Mouse (Mus musculus) embryonic facial prominence, embryonic 15.5 days (tissue): Measurements from ENCODE around the gene Ranbp3. TPM values are rescaled to one million over a fixed set of nuclear protein-coding genes. Genes with fewer than 3 reads are reported as not detected.

Experiments
- ATAC-seq: fragments of 200-750 bp; cut with Nextera tagmentation; 2 replicates; pipeline ENCODE4 v1.8.0; 2017; ENCODE audit warnings: low read depth, moderate TSS enrichment; ENCODE audit not compliant: insufficient number of reproducible peaks, low FRiP score, low TSS enrichment
- H3K27ac ChIP-seq: fragments of 300-500 bp; sonication (generic); replicated peaks from 2 replicates; pipeline ENCODE4 v1.5.1; 2015; ENCODE audit warnings: mild to moderate bottlenecking, inconsistent platforms
- H3K27me3 ChIP-seq: fragments of 300-500 bp; sonication (generic); 2 replicates; pipeline ENCODE4 v1.6.1; 2015; ENCODE audit warnings: inconsistent platforms
- H3K36me3 ChIP-seq: fragments of 300-500 bp; sonication (generic); 2 replicates; pipeline ENCODE4 v1.6.1; 2015; ENCODE audit warnings: mild to moderate bottlenecking, inconsistent platforms
- H3K4me1 ChIP-seq: fragments of 300-500 bp; sonication (generic); 2 replicates; pipeline ENCODE4 v1.6.1; 2015; ENCODE audit warnings: inconsistent platforms
- H3K4me2 ChIP-seq: fragments of 300-500 bp; sonication (generic); replicated peaks from 2 replicates; pipeline ENCODE4 v1.6.1; 2015; ENCODE audit warnings: mild to moderate bottlenecking, inconsistent platforms
- H3K4me3 ChIP-seq: fragments of 300-500 bp; sonication (generic); replicated peaks from 2 replicates; pipeline ENCODE4 v1.5.1; 2015; ENCODE audit warnings: mild to moderate bottlenecking, inconsistent platforms
- H3K9ac ChIP-seq: fragments of 300-500 bp; sonication (generic); 2 replicates; pipeline ENCODE4 v1.6.1; 2015; ENCODE audit warnings: inconsistent platforms
- H3K9me3 ChIP-seq: fragments of 300-500 bp; sonication (generic); replicated peaks from 2 replicates; pipeline ENCODE4 v1.6.1; 2016; ENCODE audit warnings: inconsistent platforms
- WGBS: fragments of 180-500 bp; shearing (Covaris S2); methylation state at CpG from one replicate; pipeline ENCODE4 v1.1.7; 2015; 5-methylcytosine and 5-hydroxymethylcytosine counted together
- polyA plus RNA-seq: library from polyadenylated mRNA; unstranded; fragments of >200 nt; fragmentation: Nextera tagmentation; extraction: Ambion mirVana; gene quantifications from 2 replicates; pipeline ENCODE4 v1.2.1, GENCODE M21; 2015

Ranbp3 gene
- polyA plus RNA-seq, 1 experiment from 2014 or later = 90.4 TPM

GRCm38 (mm10) chr17:56728117-56728516 lies 55.0 kb downstream of the Ranbp3 start:
- H3K4me3 ChIP-seq = no peak overlapping the region
- no peak overlapping the region for H3K27ac ChIP-seq
- peak overlapping the region; percentile 17; the same call in 1 of the 2 replicates for H3K4me2 ChIP-seq
- 0 out of 2 replicates have a peak, but pooled peaks have one; percentile 20 for ATAC-seq
- no peaks in the 10 kb centered on the region for H3K27me3 ChIP-seq
- no peaks in the 10 kb centered on the region for H3K9me3 ChIP-seq
- H3K9ac ChIP-seq = no peak overlapping the region
- H3K4me1 ChIP-seq = peaks cover 33% of the 10 kb centered on the region
- H3K36me3 ChIP-seq = peaks cover 3% of the 10 kb centered on the region; the same call in 1 of the 2 replicates
- 15% methylated on average over 12 of the region's 12 CpGs for WGBS

DNA sequence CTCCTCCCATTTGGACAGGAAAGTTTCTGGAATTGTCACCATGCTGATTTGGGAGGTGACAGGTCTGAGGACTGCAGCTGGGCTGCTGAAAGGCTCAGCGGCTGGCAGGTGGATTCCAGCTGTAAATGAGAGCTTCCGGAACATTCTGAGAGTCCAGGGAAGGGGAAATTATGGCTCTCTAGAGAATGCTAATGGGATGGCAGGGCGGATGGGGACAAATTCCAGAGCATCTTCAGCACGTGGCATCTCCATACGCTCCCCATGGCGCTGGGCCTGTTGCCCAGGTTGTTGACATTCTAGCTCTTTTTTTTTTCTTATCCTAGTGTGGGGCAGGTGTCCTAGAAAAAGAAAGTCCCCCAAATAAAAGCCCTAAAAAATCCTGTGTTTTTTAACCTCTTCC lies 56.1 kb downstream of the Ranbp3 start:
- Histone ChIP-seq H3K36me3 (no peaks in the 10 kb centered on the region), H3K9me3 (no peaks in the 10 kb centered on the region), H3K27ac (no peak overlapping the region), H3K4me1 (peaks cover 33% of the 10 kb centered on the region), H3K27me3 (no peaks in the 10 kb centered on the region), H3K4me3 (no peak overlapping the region), H3K9ac (no peak overlapping the region), H3K4me2 (no peak overlapping the region)
- no peak for ATAC-seq
- 37% methylated on average over 6 of the region's 6 CpGs for WGBS

DNA sequence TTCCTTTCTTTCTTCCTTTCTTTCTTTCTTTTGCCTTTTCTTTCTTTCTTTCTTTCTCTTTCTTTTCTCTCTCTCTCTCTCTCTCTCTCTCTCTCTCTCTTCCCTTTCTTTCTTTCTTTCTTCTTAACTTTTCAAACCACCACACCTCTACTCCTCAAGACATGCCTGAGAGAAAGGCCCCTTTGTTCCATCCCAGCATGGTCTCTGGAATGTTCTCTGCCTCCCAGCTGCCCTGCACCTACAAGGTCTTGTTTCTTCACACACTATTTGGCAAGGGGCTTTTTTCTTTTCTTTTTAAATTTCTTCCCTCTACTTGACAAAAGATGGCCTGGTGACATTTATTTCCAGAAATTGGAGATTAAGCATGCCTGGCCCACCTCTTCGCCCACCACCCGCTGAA lies 56.6 kb downstream of the Ranbp3 start:
- 63% methylated on average over 2 of the region's 2 CpGs for WGBS
- no peak for ATAC-seq
- H3K4me2 ChIP-seq = no peak overlapping the region
- no peaks in the 10 kb centered on the region for H3K27me3 ChIP-seq
- no peak overlapping the region for H3K9ac ChIP-seq
- H3K27ac ChIP-seq = no peak overlapping the region
- H3K4me3 ChIP-seq = no peak overlapping the region
- peaks cover 33% of the 10 kb centered on the region for H3K4me1 ChIP-seq
- no peaks in the 10 kb centered on the region for H3K9me3 ChIP-seq
- H3K36me3 ChIP-seq = no peaks in the 10 kb centered on the region

GRCm38 (mm10) chr17:56736534-56736933 lies 63.4 kb downstream of the Ranbp3 start:
- no peak overlapping the region for H3K4me3 ChIP-seq
- no peaks in the 10 kb centered on the region for H3K4me1 ChIP-seq
- H3K27me3 ChIP-seq = no peaks in the 10 kb centered on the region
- no peak overlapping the region for H3K9ac ChIP-seq
- no peaks in the 10 kb centered on the region for H3K9me3 ChIP-seq
- H3K36me3 ChIP-seq = no peaks in the 10 kb centered on the region
- ATAC-seq = no peak
- H3K27ac ChIP-seq = no peak overlapping the region
- WGBS = 41% methylated on average over 8 of the region's 8 CpGs
- H3K4me2 ChIP-seq = no peak overlapping the region

DNA sequence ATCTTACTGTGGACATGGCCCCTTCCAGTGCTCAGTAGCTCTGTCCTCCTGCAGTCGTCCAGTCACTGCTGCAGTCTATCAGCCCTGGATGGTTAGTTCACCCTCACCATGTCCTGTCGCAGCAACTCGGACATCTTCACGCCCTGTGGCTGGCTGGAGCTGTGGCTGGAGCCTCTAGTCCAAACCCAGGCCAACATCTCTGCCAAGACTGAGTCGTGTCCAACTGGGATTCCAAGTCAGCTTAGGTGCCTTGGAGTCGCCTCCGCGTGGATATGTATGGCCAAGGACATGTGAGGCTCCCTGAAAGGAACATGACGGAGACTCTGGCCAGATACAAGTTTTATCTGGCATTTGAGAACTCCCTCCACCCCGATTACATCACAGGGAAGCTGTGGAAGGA lies 65.1 kb downstream of the Ranbp3 start:
- H3K9me3 ChIP-seq = no peaks in the 10 kb centered on the region
- WGBS = 79% methylated on average over 10 of the region's 10 CpGs
- ATAC-seq = no peak
- H3K4me3 ChIP-seq = no peak overlapping the region
- H3K4me1 ChIP-seq = no peaks in the 10 kb centered on the region
- no peak overlapping the region for H3K4me2 ChIP-seq
- no peaks in the 10 kb centered on the region for H3K36me3 ChIP-seq
- H3K9ac ChIP-seq = no peak overlapping the region
- no peak overlapping the region for H3K27ac ChIP-seq
- no peaks in the 10 kb centered on the region for H3K27me3 ChIP-seq

GRCm38 (mm10) chr17:56740118-56740787 lies 67.2 kb downstream of the Ranbp3 start:
- Histone ChIP-seq H3K9me3 (no peaks in the 10 kb centered on the region), H3K36me3 (no peaks in the 10 kb centered on the region), H3K27me3 (no peaks in the 10 kb centered on the region), H3K4me1 (0 out of 2 replicates have a peak, but pooled peaks cover 3% of the 10 kb centered on the region), H3K4me2 (no peak overlapping the region), H3K9ac (no peak overlapping the region), H3K4me3 (no peak overlapping the region), H3K27ac (no peak overlapping the region)
- ATAC-seq = no peak
- 75% methylated on average over 17 of the region's 17 CpGs for WGBS

DNA sequence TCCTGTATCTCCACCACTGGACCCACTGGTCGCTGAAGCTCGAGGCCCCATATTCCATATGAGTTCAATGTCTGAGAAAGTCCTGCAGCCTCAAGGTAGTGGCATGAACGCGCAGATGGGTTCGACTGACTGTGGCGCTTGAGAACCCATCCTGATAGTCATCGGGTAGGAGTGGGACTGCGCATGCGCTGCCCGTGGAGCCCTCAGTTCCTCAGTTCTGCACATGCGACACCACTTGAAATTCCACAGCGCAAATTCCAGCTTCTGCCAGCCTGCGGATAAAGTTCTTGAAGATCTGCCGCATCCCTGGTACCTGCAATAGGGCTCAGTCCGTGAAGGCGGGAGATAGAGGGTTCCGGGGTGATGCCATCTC lies 67.7 kb downstream of the Ranbp3 start:
- WGBS = 85% methylated on average over 17 of the region's 17 CpGs
- H3K9me3 ChIP-seq = no peaks in the 10 kb centered on the region
- no peak overlapping the region for H3K27ac ChIP-seq
- ATAC-seq = no peak
- no peaks in the 10 kb centered on the region for H3K36me3 ChIP-seq
- no peak overlapping the region for H3K9ac ChIP-seq
- 0 out of 2 replicates have a peak, but pooled peaks cover 3% of the 10 kb centered on the region for H3K4me1 ChIP-seq
- no peak overlapping the region for H3K4me2 ChIP-seq
- no peak overlapping the region for H3K4me3 ChIP-seq
- H3K27me3 ChIP-seq = no peaks in the 10 kb centered on the region

GRCm38 (mm10) chr17:56744173-56744572 lies 71.1 kb downstream of the Ranbp3 start:
- H3K27ac ChIP-seq = 0 out of 2 replicates have a peak overlapping the region, but pooled peaks have one; percentile 0
- no peak for ATAC-seq
- 32% methylated on average over 5 of the region's 5 CpGs for WGBS

DNA sequence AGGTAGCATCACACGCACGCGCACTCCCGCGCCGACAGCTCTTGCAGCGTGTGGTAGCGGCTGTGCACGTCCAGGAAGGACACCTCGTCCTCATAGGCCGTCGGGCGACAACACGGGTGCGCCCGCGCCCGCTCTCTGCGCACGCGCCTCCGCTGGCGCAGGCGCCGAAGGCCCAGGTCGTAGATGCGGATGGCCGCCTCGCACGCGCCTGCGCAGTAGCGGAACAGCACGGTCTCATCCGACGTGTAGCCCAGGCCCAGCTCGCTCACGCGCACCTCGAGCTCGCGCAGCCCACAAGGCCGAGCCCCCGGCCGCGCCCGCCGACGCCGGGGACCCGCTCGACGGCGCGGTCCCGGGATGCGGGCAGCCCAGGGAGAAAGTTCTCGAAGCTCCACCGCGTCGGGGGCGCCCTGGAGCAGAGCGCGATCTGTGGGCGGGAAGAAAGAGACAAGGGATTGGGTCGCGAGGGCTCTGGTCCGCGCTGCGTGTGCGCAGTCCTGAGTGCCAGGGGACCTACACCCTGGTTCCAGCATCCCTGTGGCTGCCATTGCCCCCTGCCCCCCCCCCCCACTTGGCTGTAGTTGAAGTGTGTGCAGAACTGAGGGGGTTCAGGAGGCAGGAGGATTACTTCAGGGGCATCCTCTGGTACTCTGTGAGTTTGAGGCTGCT lies 78.4 kb downstream of the Ranbp3 start:
- whole genome bisulfite sequencing = 28% methylated on average over 68 of the region's 71 CpGs
- ATAC-seq = peak; percentile 17; the same call in 1 of the 2 replicates
- no peak overlapping the region for H3K27ac ChIP-seq
- H3K9ac ChIP-seq = no peak overlapping the region
- H3K4me3 ChIP-seq = peak overlapping the region; percentile 31
- no peaks in the 10 kb centered on the region for H3K36me3 ChIP-seq
- no peaks in the 10 kb centered on the region for H3K9me3 ChIP-seq
- H3K4me2 ChIP-seq = peak overlapping the region; percentile 40
- peaks cover 34% of the 10 kb centered on the region for H3K4me1 ChIP-seq
- H3K27me3 ChIP-seq = peaks cover 43% of the 10 kb centered on the region

More at GRCm38 (mm10) chr17:56744173-56744572, 71.1 kb downstream of the Ranbp3 start:
- Histone ChIP-seq H3K27me3 (no peaks in the 10 kb centered on the region), H3K9ac (no peak overlapping the region), H3K9me3 (no peaks in the 10 kb centered on the region), H3K4me3 (no peak overlapping the region), H3K4me2 (no peak overlapping the region), H3K36me3 (no peaks in the 10 kb centered on the region), H3K4me1 (0 out of 2 replicates have a peak, but pooled peaks cover 3% of the 10 kb centered on the region)

- no peaks in the 10 kb centered on the region for H3K9me3 ChIP-seq
- peaks cover 53% of the 10 kb centered on the region for H3K4me1 ChIP-seq
- no peak for ATAC-seq
- H3K27ac ChIP-seq = no peak overlapping the region
- 0 out of 2 replicates have a peak overlapping the region, but pooled peaks have one; percentile 27 for H3K4me2 ChIP-seq
- WGBS = 23% methylated on average over 15 of the region's 15 CpGs
- H3K36me3 ChIP-seq = no peaks in the 10 kb centered on the region
- no peak overlapping the region for H3K4me3 ChIP-seq
- no peak overlapping the region for H3K9ac ChIP-seq
- H3K27me3 ChIP-seq = peaks cover 46% of the 10 kb centered on the region
These were observed 80.4 kb downstream of the Ranbp3 start for GRCm38 (mm10) chr17:56753452-56753851.

DNA sequence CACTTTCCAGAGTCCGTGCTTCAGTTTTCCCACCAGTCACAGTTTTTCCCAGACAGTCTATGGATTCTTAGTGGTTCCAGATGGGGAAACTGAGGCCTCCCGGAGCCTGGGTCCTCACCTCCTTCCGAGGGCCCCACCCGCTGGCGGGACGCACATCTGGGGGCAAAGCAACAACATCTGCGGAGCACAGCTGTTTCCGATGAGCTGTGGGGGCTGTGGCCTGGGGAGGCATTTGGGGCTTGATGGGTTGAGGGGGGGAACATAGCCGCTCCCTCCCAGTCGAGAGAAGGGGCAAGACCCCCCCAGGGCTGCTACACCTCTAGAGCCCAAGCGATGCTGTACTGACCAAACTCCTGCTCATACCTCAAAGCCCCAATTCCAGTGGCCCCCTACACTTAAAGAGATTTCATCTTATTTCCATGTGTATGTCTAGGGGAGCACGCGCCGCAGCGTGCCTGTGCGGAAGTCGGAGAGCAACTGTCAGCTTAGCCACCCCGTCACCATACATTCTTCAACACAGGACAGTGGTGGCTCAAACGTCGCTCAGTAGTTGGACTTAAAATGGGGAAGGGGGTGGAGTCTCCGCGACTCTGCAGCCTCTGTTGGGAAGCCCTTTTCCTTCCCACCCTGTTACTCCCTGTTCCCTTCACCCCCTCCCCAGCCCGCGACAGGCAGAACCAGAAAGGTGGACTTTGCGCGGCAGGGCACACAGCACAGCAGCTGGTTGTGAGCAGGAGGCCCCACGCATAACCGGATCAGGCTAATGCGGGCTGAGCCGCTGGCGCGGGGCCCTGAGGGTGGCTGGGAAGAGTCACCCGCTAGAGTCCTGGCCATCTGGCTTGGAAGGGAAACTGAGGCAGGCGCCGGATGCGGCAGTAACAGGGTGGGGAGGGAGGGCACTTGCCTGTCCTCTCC lies 81.4 kb downstream of the Ranbp3 start:
- Histone ChIP-seq H3K4me2 (peak overlapping the region; percentile 27), H3K4me1 (peaks cover 57% of the 10 kb centered on the region), H3K4me3 (0 out of 2 replicates have a peak overlapping the region, but pooled peaks have one; percentile 4), H3K9me3 (no peaks in the 10 kb centered on the region), H3K36me3 (no peaks in the 10 kb centered on the region), H3K9ac (no peak overlapping the region), H3K27me3 (peaks cover 46% of the 10 kb centered on the region), H3K27ac (no peak overlapping the region)
- no peak for ATAC-seq
- 7% methylated on average over 36 of the region's 36 CpGs for WGBS
